Mouse (Mus musculus) E14TG2a.4 (cell line): ENCODE measurements around the gene Prss16.

Experiments
- CTCF ChIP-seq: conservative IDR thresholded peaks from 2 replicates; pipeline ENCODE4 v1.5.1; 2014; ENCODE audit warnings: low read length
- NANOG ChIP-seq: IDR thresholded peaks from 2 replicates; pipeline ENCODE4 v1.6.1; 2014; ENCODE audit warnings: borderline replicate concordance, low read length, mixed read lengths
- POU5F1 ChIP-seq: IDR thresholded peaks from 2 replicates; pipeline ENCODE4 v1.6.1; 2014; ENCODE audit warnings: low read length, borderline replicate concordance

DNA sequence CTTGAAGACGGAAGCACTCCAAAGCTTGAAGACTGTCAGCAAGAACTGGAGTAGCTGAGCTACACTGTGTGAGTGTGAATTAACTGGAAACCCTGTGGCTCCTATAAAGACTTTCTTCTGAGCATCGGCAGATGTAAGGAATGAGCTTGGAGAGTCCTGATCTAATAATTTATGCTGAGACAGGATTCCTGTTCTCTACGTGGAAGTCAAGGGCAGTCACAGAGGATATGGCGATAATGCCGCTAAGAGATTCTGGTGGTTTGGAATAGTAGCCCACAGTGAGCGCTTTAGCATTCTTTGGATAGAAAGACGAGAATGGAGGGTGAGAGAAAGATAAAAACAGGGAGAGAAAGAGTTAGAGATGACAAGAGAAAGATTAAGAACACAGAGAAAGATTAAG is 1.7 kb downstream of the Prss16 start:
- TF ChIP-seq CTCF: no peak
- TF ChIP-seq POU5F1: no peak
- no peak for TF ChIP-seq NANOG
